Mouse (Mus musculus): ENCODE measurements around the gene Rem1.
A peak's percentile ranks its signal among the peaks of the same experiment; 100 is the strongest.
"Not testable (repeated sequence)": the region's sequence is repeated elsewhere in the genome, so short reads cannot be mapped to it uniquely, and the experiment has no call there.

Rem1 gene

GRCm38 (mm10) chr2:152629239-152629638, 2.5 kb downstream of the Rem1 start:
- no peak for DNase-seq (ENCODE audit: low spot score)

GRCm38 (mm10) chr2:152629904-152630303, 3.2 kb downstream of the Rem1 start:
- DNase-seq (ENCODE audit: low spot score) = no peak

- peak; percentile 23 for DNase-seq (ENCODE audit: low spot score)
Observed at GRCm38 (mm10) chr2:152633334-152633733, 6.6 kb downstream of the Rem1 start.

GRCm38 (mm10) chr2:152634311-152634710, 7.6 kb downstream of the Rem1 start:
- peak; percentile 34 for DNase-seq (ENCODE audit: low spot score)

- peak; percentile 59 for DNase-seq (ENCODE audit: low spot score)
Observed at GRCm38 (mm10) chr2:152636246-152637005, 9.7 kb downstream of the Rem1 start.

- no peak for DNase-seq (ENCODE audit: low spot score)
Observed at GRCm38 (mm10) chr2:152637006-152637322, 10.2 kb downstream of the Rem1 start.

GRCm38 (mm10) chr2:152637381-152637780, 10.6 kb downstream of the Rem1 start:
- DNase-seq (ENCODE audit: low spot score) = no peak

GRCm38 (mm10) chr2:152638865-152639264, 12.1 kb downstream of the Rem1 start:
- DNase-seq (ENCODE audit: low spot score) = no peak

DNA sequence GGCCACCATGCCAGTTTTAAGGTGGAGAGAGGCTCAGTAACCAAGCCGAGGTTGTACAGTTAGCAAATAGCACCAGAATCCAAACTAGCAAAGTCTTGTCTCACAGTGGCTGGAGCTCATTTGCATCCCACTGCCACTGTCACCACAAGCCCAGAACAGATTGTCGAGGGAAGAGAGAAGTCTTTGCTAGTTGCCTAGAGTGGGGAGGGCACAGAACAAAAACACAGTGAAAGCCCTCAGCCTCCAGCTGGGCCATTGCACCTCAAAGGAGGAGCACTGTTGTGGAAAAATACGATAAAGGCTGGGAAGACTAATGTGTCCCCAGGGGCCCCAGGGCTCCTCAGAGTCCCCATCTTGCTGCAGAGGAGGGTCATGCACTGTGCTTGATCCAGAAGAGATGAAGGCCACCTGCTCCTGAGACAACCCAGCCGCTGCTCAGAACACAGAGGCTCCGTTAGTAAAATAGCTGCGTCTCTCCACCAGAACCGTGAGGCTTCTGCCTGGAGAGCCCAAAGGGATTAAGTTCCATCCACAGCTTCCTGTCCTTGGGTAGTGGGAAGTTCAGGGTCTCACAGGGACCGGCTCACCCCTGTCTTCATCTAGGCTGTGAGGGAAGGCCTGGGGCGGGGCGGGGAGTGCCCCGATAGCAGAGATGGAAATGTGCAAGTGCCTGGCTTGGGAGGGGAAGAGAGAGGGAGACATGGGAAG, 12.8 kb downstream of the Rem1 start:
- peak; percentile 73 for DNase-seq (ENCODE audit: low spot score)

GRCm38 (mm10) chr2:152652901-152653620, 26.3 kb downstream of the Rem1 start:
- no peak for DNase-seq (ENCODE audit: low spot score)

DNA sequence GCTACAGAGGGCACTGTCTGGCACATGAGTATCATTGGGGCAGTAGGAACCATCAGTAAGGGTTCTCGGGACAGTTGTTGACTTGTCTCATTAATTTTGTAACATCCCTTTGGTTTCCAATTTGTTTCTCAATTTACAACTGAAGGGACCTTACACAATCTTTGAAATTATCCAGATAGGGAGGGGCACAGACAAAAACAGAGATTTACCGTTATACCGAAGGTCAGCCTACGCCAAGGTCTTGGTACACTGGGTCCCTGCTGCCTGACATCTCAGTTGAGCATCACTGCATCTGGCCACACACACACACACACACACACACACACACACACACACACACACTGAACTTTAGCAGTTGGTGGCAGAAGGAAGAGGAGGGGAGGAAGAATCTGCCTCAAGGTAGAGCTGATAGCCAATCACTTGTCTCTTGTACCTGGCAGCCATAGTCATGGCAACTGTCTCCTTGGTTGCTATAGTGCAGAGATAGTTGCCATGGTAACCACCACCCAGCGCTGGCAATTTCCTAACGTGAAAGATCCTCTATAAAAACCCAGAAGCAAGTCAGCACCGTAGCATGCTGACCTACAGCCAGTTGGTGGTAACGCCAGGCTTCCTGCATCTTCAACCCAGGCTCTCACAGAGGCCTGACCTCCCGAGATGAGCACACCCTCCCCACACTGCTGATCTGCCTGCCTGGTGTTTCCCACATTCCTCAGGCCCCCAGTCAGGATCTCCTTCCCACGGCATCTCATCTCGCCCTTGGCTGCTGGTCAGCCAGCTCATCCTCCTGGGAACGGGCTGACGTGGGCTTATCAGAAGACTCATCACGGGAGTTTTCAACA, 27.3 kb downstream of the Rem1 start:
- DNase-seq (ENCODE audit: low spot score) = no peak

DNA sequence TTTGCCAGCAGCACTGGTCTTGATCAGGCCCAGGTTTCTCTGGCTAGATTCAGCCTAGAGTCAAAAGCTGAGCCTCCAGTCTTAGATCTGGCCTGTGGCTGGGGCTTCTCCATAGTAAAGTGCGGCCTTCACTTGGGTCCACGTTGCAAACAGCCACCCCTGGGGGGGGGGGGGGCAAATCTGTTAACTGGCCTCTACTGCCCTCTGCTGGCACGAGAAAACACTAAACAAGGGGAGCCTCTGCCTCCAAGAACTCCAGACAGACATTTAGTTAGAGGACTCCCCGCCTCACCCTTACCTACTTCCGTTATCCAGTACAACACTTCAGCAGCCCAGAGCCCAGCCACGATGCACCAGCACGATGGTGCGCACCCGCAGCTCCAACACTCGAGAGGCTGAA, 30.6 kb downstream of the Rem1 start:
- no peak for DNase-seq (ENCODE audit: low spot score)

GRCm38 (mm10) chr2:152661163-152661562, 34.4 kb downstream of the Rem1 start:
- DNase-seq (ENCODE audit: low spot score) = no peak

GRCm38 (mm10) chr2:152666191-152666590, 39.4 kb downstream of the Rem1 start:
- not testable (repeated sequence) for DNase-seq (ENCODE audit: low spot score)

- DNase-seq (ENCODE audit: low spot score) = peak; percentile 90
Observed at GRCm38 (mm10) chr2:152669256-152669638, 42.5 kb downstream of the Rem1 start, which contains the start of gene H13. Gene H13 (plus strand): TSS chr2:152669461.

GRCm38 (mm10) chr2:152669639-152670484, 43.1 kb downstream of the Rem1 start:
- peak; percentile 55 for DNase-seq (ENCODE audit: low spot score)

DNA sequence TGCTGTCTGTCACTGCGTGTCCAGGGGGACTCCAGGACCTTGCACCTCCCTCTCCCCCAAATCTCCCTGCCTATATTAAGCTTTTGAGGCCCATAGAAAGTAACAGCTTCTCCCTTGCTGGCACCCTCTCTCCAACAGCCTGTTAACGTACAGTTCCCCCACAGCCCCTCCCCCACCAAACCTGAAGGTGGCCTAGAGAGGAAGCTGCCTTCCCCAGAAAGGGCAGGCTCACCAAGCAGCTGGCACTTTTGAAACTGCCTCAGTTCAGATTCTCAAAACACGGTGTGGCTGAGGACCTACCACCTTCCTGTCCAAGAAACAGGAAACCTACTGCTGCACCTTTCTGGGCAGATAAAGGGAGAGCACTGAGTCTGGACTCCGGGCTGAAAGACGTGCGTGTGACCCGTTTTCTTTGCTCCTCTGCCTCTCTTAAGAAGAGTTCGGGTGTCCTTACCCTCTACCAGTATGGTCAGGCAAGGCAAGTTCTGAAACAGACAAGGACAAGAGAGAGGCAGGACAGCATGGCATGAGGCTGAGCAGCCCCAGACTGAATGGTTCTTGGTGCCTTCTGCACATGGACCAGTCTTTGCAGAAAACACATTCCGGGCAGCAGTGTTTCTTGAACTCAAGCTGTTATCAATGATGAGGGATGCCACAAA, 44.4 kb downstream of the Rem1 start:
- no peak for DNase-seq (ENCODE audit: low spot score)

DNA sequence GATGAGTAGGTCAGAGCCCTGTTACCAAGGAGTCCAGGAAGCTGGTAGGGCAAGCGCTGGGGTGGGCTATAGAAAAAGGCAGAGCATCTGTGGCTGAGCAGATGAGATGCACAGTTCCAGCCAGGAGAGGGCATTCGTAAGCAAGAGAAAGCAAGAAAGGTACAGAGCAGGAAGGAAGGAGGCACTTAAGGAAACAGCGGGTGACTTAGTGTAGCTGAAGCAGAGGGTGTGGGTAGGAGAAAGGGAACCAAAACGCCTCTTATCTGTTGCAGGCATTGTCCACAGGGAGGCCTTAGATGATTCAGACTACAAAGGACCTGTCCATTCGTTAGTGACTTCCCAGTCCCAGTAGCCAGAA, 44.9 kb downstream of the Rem1 start:
- DNase-seq (ENCODE audit: low spot score) = no peak

- no peak for DNase-seq (ENCODE audit: low spot score)
Observed at GRCm38 (mm10) chr2:152672166-152672565, 45.4 kb downstream of the Rem1 start.

DNA sequence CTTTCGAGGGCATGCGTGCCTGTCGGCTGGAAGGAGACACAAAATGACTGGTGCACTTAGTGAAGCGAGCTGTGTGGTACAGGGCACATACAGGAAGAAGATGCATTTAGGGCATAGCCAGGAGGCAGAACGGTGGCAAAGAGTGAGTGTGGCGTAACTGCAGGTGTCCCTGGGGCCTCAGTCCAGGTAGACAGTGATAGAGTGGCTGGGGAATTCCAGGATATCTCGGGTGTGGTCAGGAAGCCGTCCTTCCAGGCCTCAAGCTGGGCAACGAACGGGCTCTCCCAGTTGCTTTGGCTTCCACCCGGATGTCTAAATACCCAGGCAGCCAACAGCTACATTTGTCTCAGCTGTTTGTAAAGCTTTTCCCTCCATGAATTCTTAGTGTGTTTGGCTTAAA, 47.4 kb downstream of the Rem1 start:
- no peak for DNase-seq (ENCODE audit: low spot score)

Data from testis, postnatal 14 days (tissue).